Mouse (Mus musculus) E14TG2a.4 (cell line): ENCODE measurements around the gene Fam172a.

ENCODE experiments used
- CTCF ChIP-seq: conservative IDR thresholded peaks from 2 replicates; pipeline ENCODE4 v1.5.1; 2014; ENCODE audit warnings: low read length
- NANOG ChIP-seq: IDR thresholded peaks from 2 replicates; pipeline ENCODE4 v1.6.1; 2014; ENCODE audit warnings: borderline replicate concordance, low read length, mixed read lengths

DNA sequence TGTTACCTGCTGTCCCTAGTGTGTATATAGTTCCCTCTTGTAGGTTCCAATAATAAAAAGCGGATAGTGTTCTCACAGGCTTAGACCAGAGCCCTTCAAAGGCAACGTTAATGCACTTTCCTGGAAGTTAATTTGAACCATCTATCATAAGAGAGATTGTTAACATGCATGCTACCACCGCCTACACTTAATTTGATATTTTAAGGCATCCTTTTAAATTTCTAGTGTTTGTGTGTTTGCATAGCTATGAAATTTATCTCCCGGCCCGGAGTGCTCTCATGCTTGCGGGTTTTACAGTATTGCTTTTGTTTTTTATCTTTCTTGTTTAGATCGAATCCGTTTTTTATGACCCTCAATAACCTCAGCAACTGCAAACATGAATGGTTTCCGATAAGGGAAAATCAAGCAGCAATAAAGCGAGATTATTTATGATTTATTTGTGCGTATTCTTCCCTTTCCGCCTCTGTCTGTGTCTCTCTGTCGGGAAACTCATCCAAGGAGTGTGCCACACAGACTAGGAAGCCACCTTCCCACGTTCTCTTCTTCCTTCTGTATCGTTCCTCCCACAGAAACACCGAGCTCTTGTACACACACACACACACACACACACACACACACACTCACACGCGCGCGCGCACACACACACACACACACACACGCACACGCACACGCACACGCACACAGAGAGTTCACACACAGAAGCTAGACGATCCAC, 492.5 kb downstream of the Fam172a start:
- TF ChIP-seq CTCF (no peak), NANOG (no peak)
